Mouse (Mus musculus) hindbrain, embryonic 14.5 days (tissue): ENCODE measurements around the gene Tex22. TPM values are rescaled to one million over a fixed set of nuclear protein-coding genes. Genes with fewer than 3 reads are reported as not detected.

ENCODE experiments used
- ATAC-seq: fragments of 200-750 bp; cut with Nextera tagmentation; 2 replicates; pipeline ENCODE4 v1.8.0; 2017; ENCODE audit warnings: moderate number of reproducible peaks, mild to moderate bottlenecking, moderate TSS enrichment, moderate library complexity; ENCODE audit not compliant: low FRiP score
- DNase-seq: peaks from one replicate; pipeline ENCODE4 v3.0.0-alpha.2; 2015; ENCODE audit warnings: low spot score
- H3K27ac ChIP-seq: fragments of 300-500 bp; sonication (generic); 2 replicates; pipeline ENCODE4 v1.5.1; 2014; ENCODE audit warnings: mild to moderate bottlenecking, moderate library complexity
- H3K27me3 ChIP-seq: fragments of 300-500 bp; sonication (generic); 2 replicates; pipeline ENCODE4 v1.6.1; 2014; ENCODE audit warnings: mild to moderate bottlenecking, low read length, mixed read lengths; ENCODE audit not compliant: control insufficient read depth, insufficient read depth
- H3K36me3 ChIP-seq: fragments of 300-500 bp; sonication (generic); replicated peaks from 2 replicates; pipeline ENCODE4 v1.6.1; 2014; ENCODE audit not compliant: control insufficient read depth, insufficient read depth
- H3K4me1 ChIP-seq: fragments of 300-500 bp; sonication (generic); replicated peaks from 2 replicates; pipeline ENCODE4 v1.6.1; 2014; ENCODE audit warnings: antibody characterized with exemption, low read length, mixed read lengths; ENCODE audit not compliant: control insufficient read depth, insufficient read depth
- H3K4me2 ChIP-seq: fragments of 300-500 bp; sonication (generic); replicated peaks from 2 replicates; pipeline ENCODE4 v1.6.1; 2014; ENCODE audit warnings: mild to moderate bottlenecking, moderate library complexity
- H3K4me3 ChIP-seq: fragments of 300-500 bp; sonication (generic); replicated peaks from 2 replicates; pipeline ENCODE4 v1.5.1; 2014; ENCODE audit warnings: mild to moderate bottlenecking, low read length
- H3K9ac ChIP-seq: fragments of 300-500 bp; sonication (generic); 2 replicates; pipeline ENCODE4 v1.6.1; 2014
- H3K9me3 ChIP-seq: fragments of 300-500 bp; sonication (generic); 2 replicates; pipeline ENCODE4 v1.6.1; 2016; ENCODE audit warnings: low read length; ENCODE audit not compliant: control insufficient read depth
- WGBS: fragments of 180-500 bp; shearing (Covaris S2); extraction: QIAGEN DNeasy Blood & Tissue Kit; methylation state at CpG from one replicate; pipeline ENCODE4 v1.1.7; 2014; 5-methylcytosine and 5-hydroxymethylcytosine counted together
- polyA plus RNA-seq: library from polyadenylated mRNA; unstranded; fragments of >200 nt; fragmentation: Nextera tagmentation; extraction: Ambion mirVana; gene quantifications from 2 replicates; pipeline ENCODE4 v1.2.1, GENCODE M21; 2014

Tex22 gene
- polyA plus RNA-seq, 1 experiment from 2014 or later = 0.40 TPM

DNA sequence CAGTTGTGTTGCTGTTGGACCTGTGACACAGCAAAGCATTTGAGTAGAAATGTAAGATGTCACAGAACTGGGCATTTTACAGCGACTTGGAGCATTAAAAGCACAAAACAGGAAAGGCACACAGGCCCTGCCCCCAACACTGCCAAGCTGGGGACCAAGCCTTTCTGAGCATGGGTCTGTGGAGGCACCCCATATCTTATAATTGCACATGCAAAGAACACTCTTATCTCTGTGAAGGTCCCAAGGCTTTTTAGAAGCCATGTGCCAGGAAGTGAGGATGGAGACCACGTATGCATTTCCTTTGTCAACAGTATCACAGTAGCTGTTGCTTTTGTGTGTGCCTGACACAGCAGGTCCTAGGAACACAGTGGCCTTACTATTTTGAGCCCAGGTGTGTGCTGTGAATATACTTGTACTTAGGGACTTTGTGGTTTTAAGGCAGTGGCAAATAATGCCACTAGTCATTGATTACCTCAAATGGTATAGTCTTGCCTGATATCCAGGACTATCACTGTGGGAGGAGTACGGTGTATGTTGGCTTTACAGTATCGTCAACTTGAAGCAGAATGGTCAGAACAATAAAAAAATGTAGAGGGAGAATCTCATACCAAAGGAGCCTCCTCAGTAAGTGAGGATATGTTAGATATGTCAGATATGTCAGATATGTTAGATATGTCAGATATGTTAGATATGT lies 33.3 kb downstream of the Tex22 start:
- 0 out of 2 replicates have a peak, but pooled peaks cover 4% of the 10 kb centered on the region for H3K36me3 ChIP-seq
- H3K4me1 ChIP-seq = peaks cover 6% of the 10 kb centered on the region; the same call in 1 of the 2 replicates
- no peaks in the 10 kb centered on the region for H3K9me3 ChIP-seq
- no peak for DNase-seq
- 86% methylated on average over 4 of the region's 4 CpGs for WGBS
- H3K9ac ChIP-seq = no peak overlapping the region
- no peak overlapping the region for H3K27ac ChIP-seq
- no peak for ATAC-seq
- no peak overlapping the region for H3K4me2 ChIP-seq
- no peak overlapping the region for H3K4me3 ChIP-seq
- H3K27me3 ChIP-seq = no peaks in the 10 kb centered on the region

DNA sequence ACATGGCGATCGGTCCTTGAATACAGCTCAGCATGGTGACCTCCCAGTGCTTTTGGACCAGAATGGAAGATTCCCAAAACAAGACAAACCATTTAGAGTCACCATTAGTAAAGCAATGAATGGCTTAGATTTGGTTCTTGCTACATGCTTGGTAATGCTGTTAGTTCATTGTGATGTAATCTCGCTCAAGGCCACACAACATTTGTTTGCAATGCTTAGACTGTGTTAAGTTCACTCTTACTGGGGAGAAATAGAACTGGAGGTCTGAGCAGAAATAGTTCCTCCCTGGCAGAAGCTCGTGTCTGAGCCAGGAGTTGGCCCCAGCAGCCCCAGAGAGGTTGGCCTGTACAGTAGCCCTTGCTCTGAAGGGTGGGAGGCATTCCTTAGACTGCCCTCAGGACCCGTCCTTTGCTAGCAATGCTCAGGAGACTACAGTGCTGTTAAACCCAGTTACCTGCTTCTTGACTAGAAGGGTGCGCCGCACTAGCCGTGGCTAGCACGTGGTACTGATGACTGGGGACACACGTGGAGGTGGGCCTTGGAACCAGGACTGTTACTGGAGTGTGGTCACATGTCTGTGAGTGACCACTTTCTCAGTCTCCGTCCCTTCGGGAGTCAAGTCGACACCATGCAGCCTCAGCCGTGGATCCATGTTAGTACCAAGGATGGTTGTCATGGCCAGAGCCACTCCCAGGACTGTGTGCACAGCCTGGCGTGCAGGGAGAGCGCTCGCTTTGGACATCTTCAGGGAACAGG lies 34.4 kb downstream of the Tex22 start:
- no peak overlapping the region for H3K4me2 ChIP-seq
- DNase-seq = no peak
- no peaks in the 10 kb centered on the region for H3K27me3 ChIP-seq
- H3K9ac ChIP-seq = no peak overlapping the region
- 91% methylated on average over 17 of the region's 17 CpGs for WGBS
- no peak overlapping the region for H3K27ac ChIP-seq
- H3K4me3 ChIP-seq = no peak overlapping the region
- ATAC-seq = no peak
- H3K4me1 ChIP-seq = peaks cover 6% of the 10 kb centered on the region; the same call in 1 of the 2 replicates
- H3K36me3 ChIP-seq = 0 out of 2 replicates have a peak, but pooled peaks cover 13% of the 10 kb centered on the region
- no peaks in the 10 kb centered on the region for H3K9me3 ChIP-seq

DNA sequence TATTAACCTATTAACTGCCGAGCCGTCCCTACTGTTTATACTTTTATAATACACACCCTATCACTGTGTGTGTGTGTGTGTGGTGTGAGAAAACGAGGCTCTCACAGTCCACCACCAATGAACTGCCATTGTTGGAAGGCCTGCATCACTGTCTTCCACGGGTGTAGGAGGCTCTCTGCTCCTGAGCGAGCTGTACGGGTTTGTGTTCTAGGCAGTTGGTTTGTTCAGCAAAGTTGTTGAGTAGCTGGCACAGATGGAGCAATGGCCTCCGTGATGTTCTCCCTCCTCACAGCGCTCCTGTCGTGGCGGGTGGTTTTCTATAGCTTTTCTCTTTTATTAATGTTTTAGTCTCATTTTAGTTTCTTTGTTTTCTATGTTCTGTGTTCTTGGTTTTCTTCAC lies 35.5 kb downstream of the Tex22 start:
- Histone ChIP-seq H3K36me3 (peaks cover 24% of the 10 kb centered on the region), H3K4me3 (no peak overlapping the region), H3K4me1 (peaks cover 6% of the 10 kb centered on the region; the same call in 1 of the 2 replicates), H3K9ac (no peak overlapping the region), H3K4me2 (no peak overlapping the region), H3K27me3 (no peaks in the 10 kb centered on the region), H3K9me3 (no peaks in the 10 kb centered on the region), H3K27ac (no peak overlapping the region)
- 87% methylated on average over 10 of the region's 10 CpGs for WGBS
- ATAC-seq = no peak
- no peak for DNase-seq

DNA sequence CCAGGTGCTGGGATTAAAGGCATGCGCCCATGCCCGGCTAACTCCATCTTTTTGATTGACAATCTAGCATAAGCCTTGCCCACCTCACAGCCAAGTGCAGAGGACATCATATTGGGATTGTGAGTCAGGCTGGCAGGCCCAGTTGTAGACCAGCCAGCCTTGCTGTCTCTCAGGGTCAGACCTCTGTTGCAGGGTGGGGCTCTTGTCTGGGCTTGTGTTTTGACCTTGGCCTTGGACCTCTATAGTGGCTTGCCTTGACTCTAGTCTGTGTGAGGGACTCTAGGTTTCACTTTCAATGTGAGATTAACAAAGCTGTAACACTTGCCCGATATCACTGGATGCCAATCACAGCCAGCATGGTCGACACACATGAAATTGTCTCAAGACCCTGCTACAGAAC lies 39.8 kb downstream of the Tex22 start:
- DNase-seq (no peak), ATAC-seq (no peak)
- 94% methylated on average over 4 of the region's 4 CpGs for WGBS
- no peak overlapping the region for H3K27ac ChIP-seq
- no peaks in the 10 kb centered on the region for H3K9me3 ChIP-seq
- H3K4me2 ChIP-seq = no peak overlapping the region
- H3K4me3 ChIP-seq = no peak overlapping the region
- no peak overlapping the region for H3K9ac ChIP-seq
- H3K36me3 ChIP-seq = peaks cover 61% of the 10 kb centered on the region
- H3K4me1 ChIP-seq = peaks cover 6% of the 10 kb centered on the region; the same call in 1 of the 2 replicates
- H3K27me3 ChIP-seq = no peaks in the 10 kb centered on the region

DNA sequence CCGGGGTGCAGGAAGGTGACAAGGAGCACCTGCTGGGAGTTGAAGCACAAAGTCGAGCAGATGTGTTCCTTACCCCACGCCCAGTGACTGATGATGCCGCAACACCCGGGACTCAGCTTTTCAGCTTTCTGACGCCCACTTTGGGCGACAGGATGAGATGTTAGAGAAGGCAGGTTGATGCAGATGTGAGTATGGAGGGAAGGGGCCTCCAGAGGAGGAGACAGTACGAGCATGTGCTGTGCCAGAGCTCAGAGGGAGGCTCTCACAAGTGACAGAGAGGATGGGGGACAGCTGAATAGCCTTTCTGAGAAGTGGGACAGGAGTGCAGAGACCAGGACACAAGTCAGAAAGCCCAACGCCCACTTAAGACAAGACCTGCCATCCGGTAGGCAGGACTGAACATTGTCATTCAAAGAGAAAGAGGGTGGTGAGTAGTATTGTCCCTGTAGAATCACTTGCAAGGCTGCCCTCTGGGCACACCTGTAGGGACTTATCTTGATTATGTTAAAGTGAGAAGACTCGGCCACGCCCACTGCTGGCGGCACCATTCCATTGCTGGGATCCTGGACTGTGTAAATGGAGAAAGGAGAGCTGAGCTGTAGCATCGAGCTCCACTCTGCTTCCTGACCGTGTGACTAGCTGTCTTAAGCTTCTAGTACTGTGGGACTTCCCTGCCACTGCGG lies 40.7 kb downstream of the Tex22 start:
- Histone ChIP-seq H3K4me2 (no peak overlapping the region), H3K27me3 (no peaks in the 10 kb centered on the region), H3K36me3 (peaks cover 63% of the 10 kb centered on the region), H3K4me1 (peaks cover 6% of the 10 kb centered on the region; the same call in 1 of the 2 replicates), H3K9me3 (no peaks in the 10 kb centered on the region), H3K4me3 (no peak overlapping the region), H3K27ac (no peak overlapping the region), H3K9ac (no peak overlapping the region)
- no peak for ATAC-seq
- WGBS = 88% methylated on average over 16 of the region's 16 CpGs
- DNase-seq = no peak

DNA sequence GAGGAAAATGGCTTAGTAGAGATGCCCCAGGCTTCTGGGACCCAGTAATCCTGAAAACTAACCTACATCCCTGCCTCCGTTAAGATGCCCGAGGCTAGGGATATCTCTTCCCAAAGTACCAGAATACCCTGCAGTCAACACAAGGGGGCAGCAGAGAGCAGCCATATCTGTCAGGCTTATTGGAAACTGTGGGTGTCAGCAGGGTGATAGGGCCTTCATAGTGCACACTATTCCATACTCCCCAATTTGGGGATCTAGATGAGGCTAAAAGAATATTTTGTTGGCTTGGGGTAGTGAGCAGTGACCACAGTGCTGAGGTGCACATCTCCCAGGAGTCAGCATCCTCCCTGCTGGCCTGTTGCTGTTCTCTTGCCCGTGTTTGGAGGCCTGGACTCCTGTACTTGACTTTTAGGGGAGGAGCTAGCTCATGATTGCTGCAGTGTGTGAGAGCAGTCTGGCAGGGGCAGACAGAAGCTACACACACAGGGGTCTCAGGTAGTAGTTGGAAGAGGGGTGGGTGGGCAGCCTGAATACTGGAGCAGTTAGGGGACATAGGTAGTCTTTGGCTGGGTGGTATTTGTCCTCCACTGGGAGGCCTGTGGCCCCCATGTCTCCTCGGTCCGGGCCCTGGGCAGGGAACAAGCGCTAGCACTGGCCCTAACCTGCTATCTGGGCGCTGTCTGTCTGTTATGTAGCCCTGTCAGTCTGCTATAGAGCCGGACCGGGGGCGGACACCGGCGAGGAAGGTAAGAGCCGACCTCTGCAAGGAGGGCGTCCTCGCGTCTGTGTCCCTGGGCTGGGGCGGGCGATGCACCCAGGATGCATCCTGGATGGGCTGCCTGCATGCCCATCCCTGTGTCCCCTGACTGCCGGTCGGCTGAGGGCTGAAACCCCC lies 45.5 kb downstream of the Tex22 start:
- Histone ChIP-seq H3K4me2 (no peak overlapping the region), H3K36me3 (peaks cover 86% of the 10 kb centered on the region), H3K9me3 (no peaks in the 10 kb centered on the region), H3K27ac (no peak overlapping the region), H3K4me3 (no peak overlapping the region), H3K4me1 (no peaks in the 10 kb centered on the region), H3K27me3 (no peaks in the 10 kb centered on the region), H3K9ac (no peak overlapping the region)
- peak; percentile 89 for DNase-seq
- 87% methylated on average over 20 of the region's 20 CpGs for WGBS
- peak; percentile 73; the same call in 1 of the 2 replicates for ATAC-seq

DNA sequence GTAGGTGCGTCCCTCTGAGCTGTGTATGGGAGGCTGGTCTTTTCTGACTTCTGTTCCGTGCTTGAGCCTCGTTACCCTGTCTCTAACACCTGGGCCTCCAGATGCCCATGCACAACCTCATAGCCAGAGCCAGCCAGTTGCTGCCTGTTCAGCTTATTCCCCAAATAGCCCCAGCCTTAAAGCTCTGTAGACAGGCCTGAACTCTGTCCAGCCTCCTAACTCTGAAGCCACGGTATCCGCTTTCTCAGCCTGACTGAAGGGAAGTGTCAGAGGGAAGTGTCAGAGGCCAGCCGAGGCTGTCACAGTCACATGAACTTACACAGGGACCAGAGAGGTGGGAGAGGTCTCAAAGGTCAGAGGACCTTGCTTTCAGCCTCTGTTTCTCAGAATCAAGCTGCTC lies 50.4 kb downstream of the Tex22 start:
- 87% methylated on average over 6 of the region's 6 CpGs for WGBS
- H3K4me1 ChIP-seq = no peaks in the 10 kb centered on the region
- no peaks in the 10 kb centered on the region for H3K9me3 ChIP-seq
- peaks cover 97% of the 10 kb centered on the region for H3K36me3 ChIP-seq
- ATAC-seq (no peak), DNase-seq (no peak)
- H3K27me3 ChIP-seq = no peaks in the 10 kb centered on the region
- H3K27ac ChIP-seq = no peak overlapping the region
- H3K4me2 ChIP-seq = no peak overlapping the region
- no peak overlapping the region for H3K9ac ChIP-seq
- H3K4me3 ChIP-seq = no peak overlapping the region

DNA sequence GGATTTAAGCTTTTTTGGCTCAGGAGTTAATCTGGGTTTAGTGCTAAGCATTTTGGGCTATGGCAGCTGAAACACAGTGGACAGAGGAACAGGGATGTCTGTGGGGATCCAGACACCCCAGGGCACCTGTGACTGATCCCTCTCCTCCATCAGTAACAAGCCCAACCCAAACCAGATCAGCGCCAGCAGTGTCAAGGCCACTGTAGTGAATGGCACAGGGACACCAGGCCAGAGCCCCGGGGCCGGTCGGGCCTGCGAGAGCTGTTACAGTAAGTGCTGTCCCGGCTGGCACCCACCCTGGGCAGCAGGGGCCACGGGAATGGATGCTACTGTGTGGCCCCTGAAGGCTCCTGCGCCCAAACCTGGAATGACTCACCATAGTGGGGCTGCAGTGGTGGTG lies 56.4 kb downstream of the Tex22 start:
- no peaks in the 10 kb centered on the region for H3K4me1 ChIP-seq
- H3K27me3 ChIP-seq = no peaks in the 10 kb centered on the region
- no peaks in the 10 kb centered on the region for H3K9me3 ChIP-seq
- peaks cover 100% of the 10 kb centered on the region for H3K36me3 ChIP-seq
- H3K4me2 ChIP-seq = no peak overlapping the region
- ATAC-seq (no peak), DNase-seq (no peak)
- H3K27ac ChIP-seq = no peak overlapping the region
- WGBS = 97% methylated on average over 8 of the region's 8 CpGs
- H3K4me3 ChIP-seq = no peak overlapping the region
- no peak overlapping the region for H3K9ac ChIP-seq
